Mouse (Mus musculus) large intestine, adult 2 months (tissue): ENCODE data around the gene Thra. TPM values are rescaled to one million over a fixed set of nuclear protein-coding genes. Genes with fewer than 3 reads are reported as not detected.

Source experiments
- DNase-seq: peaks from one replicate; pipeline ENCODE4 v3.0.0-alpha.2; 2012; ENCODE audit warnings: low read depth, low spot score
- WGBS: fragments of 180-500 bp; shearing (Covaris S2); methylation state at CpG from one replicate; pipeline ENCODE4 v1.1.7; 2018; 5-methylcytosine and 5-hydroxymethylcytosine counted together
- polyA plus RNA-seq: library from polyadenylated mRNA; depleted of rRNA; stranded (reverse); fragments of >200 nt; gene quantifications from 2 replicates; pipeline ENCODE4 v1.2.3, GENCODE M21; 2012

Thra gene
- polyA plus RNA-seq, 1 experiment, result 55.9 TPM

- WGBS, result 1% methylated on average over 25 of the region's 25 CpGs
- DNase-seq, result no peak
These were observed 48.9 kb downstream of the Thra start for GRCm38 (mm10) chr11:98789219-98789807.

GRCm38 (mm10) chr11:98789824-98790223 lies 49.4 kb downstream of the Thra start:
- 14% methylated on average over 5 of the region's 5 CpGs for WGBS
- no peak for DNase-seq

- no peak for DNase-seq
- WGBS, result 48% methylated on average over 5 of the region's 5 CpGs
These were observed 50.3 kb downstream of the Thra start for GRCm38 (mm10) chr11:98790631-98791205.

- 74% methylated on average over 1 of the region's 1 CpGs for WGBS
- DNase-seq, result no peak
These were observed 51.0 kb downstream of the Thra start for GRCm38 (mm10) chr11:98791448-98791847.

GRCm38 (mm10) chr11:98792081-98792480 lies 51.6 kb downstream of the Thra start:
- 43% methylated on average over 4 of the region's 4 CpGs for WGBS
- no peak for DNase-seq

- DNase-seq, result no peak
These were observed 54.1 kb downstream of the Thra start for GRCm38 (mm10) chr11:98794469-98795014.

GRCm38 (mm10) chr11:98795015-98795713 lies 54.7 kb downstream of the Thra start, which contains the start of gene Msl1:
Gene Msl1 (plus strand): TSS chr11:98795516.
- no peak for DNase-seq
- WGBS, result under 1% methylated on average over 81 of the region's 89 CpGs

More at GRCm38 (mm10) chr11:98794469-98795014, 54.1 kb downstream of the Thra start:
- WGBS, result under 1% methylated on average over 27 of the region's 30 CpGs

- no peak for DNase-seq
- under 1% methylated on average over 70 of the region's 74 CpGs for WGBS
These were observed 55.5 kb downstream of the Thra start for GRCm38 (mm10) chr11:98795714-98796514.

GRCm38 (mm10) chr11:98796515-98797216 lies 56.2 kb downstream of the Thra start:
- WGBS, result 1% methylated on average over 23 of the region's 23 CpGs
- DNase-seq, result no peak

GRCm38 (mm10) chr11:98797306-98797705 lies 56.9 kb downstream of the Thra start:
- 4% methylated on average over 5 of the region's 5 CpGs for WGBS
- DNase-seq, result no peak

- 38% methylated on average over 4 of the region's 4 CpGs for WGBS
- DNase-seq, result no peak
These were observed 57.5 kb downstream of the Thra start for GRCm38 (mm10) chr11:98797909-98798308.

- WGBS, result 89% methylated on average over 5 of the region's 5 CpGs
- DNase-seq, result no peak
These were observed 64.2 kb downstream of the Thra start, which contains the start of gene Casc3 for GRCm38 (mm10) chr11:98804605-98805004. Gene Casc3 (plus strand): TSS chr11:98804905.

- DNase-seq, result no peak
- 89% methylated on average over 2 of the region's 2 CpGs for WGBS
These were observed 68.0 kb downstream of the Thra start for GRCm38 (mm10) chr11:98808417-98808816.

- DNase-seq, result peak; percentile 95
- under 1% methylated on average over 72 of the region's 84 CpGs for WGBS
These were observed 69.2 kb downstream of the Thra start for GRCm38 (mm10) chr11:98809457-98810290.

- 36% methylated on average over 7 of the region's 7 CpGs for WGBS
- DNase-seq, result no peak
These were observed 70.2 kb downstream of the Thra start for GRCm38 (mm10) chr11:98810686-98811085.

- 95% methylated on average over 1 of the region's 1 CpGs for WGBS
- no peak for DNase-seq
These were observed 76.3 kb downstream of the Thra start for GRCm38 (mm10) chr11:98816706-98817239.
